Mouse (Mus musculus) myocyte (in vitro differentiated cells): ENCODE results near the gene Ugt1a6b. TPM values are rescaled to one million over a fixed set of nuclear protein-coding genes. Genes with fewer than 3 reads are reported as not detected.

Experiments
- H3K27me3 ChIP-seq: one replicate; pipeline ENCODE4 v1.6.1; 2011; ENCODE audit not compliant: control insufficient read depth, insufficient read depth, insufficient read length
- H3K36me3 ChIP-seq: one replicate; pipeline ENCODE4 v1.6.1; 2011; ENCODE audit not compliant: control insufficient read depth, insufficient read depth
- H3K4me2 ChIP-seq: one replicate; pipeline ENCODE4 v1.6.1; 2011; ENCODE audit warnings: low read depth, control low read depth
- H3K4me3 ChIP-seq: one replicate; pipeline ENCODE4 v1.5.1; 2011; ENCODE audit warnings: mild to moderate bottlenecking, control low read depth, moderate library complexity
- H3K79me2 ChIP-seq: one replicate; pipeline ENCODE4 v1.6.1; 2011; ENCODE audit not compliant: control insufficient read depth, insufficient read depth
- H3ac ChIP-seq: one replicate; pipeline ENCODE4 v1.6.1; 2011; ENCODE audit not compliant: control insufficient read depth, insufficient read length
- CEBPB ChIP-seq: IDR thresholded peaks from 2 replicates; pipeline ENCODE4 v1.6.1; 2011; ENCODE audit warnings: mild to moderate bottlenecking, moderate library complexity; ENCODE audit not compliant: poor library complexity, insufficient read depth, severe bottlenecking
- E2F4 ChIP-seq: IDR thresholded peaks from one replicate; pipeline ENCODE4 v1.6.1; 2011; ENCODE audit warnings: mild to moderate bottlenecking, control low read depth, moderate library complexity; ENCODE audit not compliant: insufficient read depth
- MAX ChIP-seq: IDR thresholded peaks from one replicate; pipeline ENCODE4 v1.6.1; 2011; ENCODE audit warnings: low read depth, mild to moderate bottlenecking, control low read depth
- MYOD1 ChIP-seq, 3 experiments: IDR thresholded peaks; one replicate each; pipeline ENCODE4 v1.6.1; 2011; ENCODE audit warnings: control low read depth in 2 of 3, low read depth in 2 of 3, mild to moderate bottlenecking in 2 of 3, moderate library complexity in 1 of 3; ENCODE audit not compliant: insufficient read length in 2 of 3, control insufficient read depth in 1 of 3
- MYOG ChIP-seq, 3 experiments: IDR thresholded peaks; one replicate each; pipeline ENCODE4 v1.6.1; 2011; ENCODE audit warnings: control low read depth in 2 of 3, low read depth in 2 of 3, mild to moderate bottlenecking in 2 of 3; ENCODE audit not compliant: insufficient read length in 2 of 3, control insufficient read depth in 1 of 3, insufficient read depth in 1 of 3
- POLR2A ChIP-seq: IDR thresholded peaks from one replicate; pipeline ENCODE4 v1.6.1; 2011; ENCODE audit warnings: low read depth, mild to moderate bottlenecking, control low read depth, moderate library complexity; ENCODE audit not compliant: insufficient read length
- POLR2AphosphoS2 ChIP-seq: IDR thresholded peaks from one replicate; pipeline ENCODE4 v1.6.1; 2011; ENCODE audit warnings: low read depth, control low read depth; ENCODE audit not compliant: insufficient read length
- REST ChIP-seq: IDR thresholded peaks from one replicate; pipeline ENCODE4 v1.6.1; 2011; ENCODE audit warnings: mild to moderate bottlenecking, control low read depth, moderate library complexity; ENCODE audit not compliant: insufficient read depth, insufficient read length
- SRF ChIP-seq: IDR thresholded peaks from one replicate; pipeline ENCODE4 v1.6.1; 2011; ENCODE audit warnings: low read depth; ENCODE audit not compliant: control insufficient read depth, insufficient read length
- TCF12 ChIP-seq: IDR thresholded peaks from one replicate; pipeline ENCODE4 v1.6.1; 2011; ENCODE audit warnings: mild to moderate bottlenecking, control low read depth; ENCODE audit not compliant: poor library complexity, insufficient read depth, severe bottlenecking
- TCF3 ChIP-seq: IDR thresholded peaks from one replicate; pipeline ENCODE4 v1.6.1; 2011; ENCODE audit warnings: low read depth, control low read depth; ENCODE audit not compliant: insufficient read length
- USF1 ChIP-seq: IDR thresholded peaks from one replicate; pipeline ENCODE4 v1.6.1; 2011; ENCODE audit warnings: low read depth, mild to moderate bottlenecking, control low read depth, moderate library complexity
- polyA plus RNA-seq: library from polyadenylated mRNA; unstranded; fragments of >200 nt; fragmentation: generic; extraction: Trizol; gene quantifications from one replicate; pipeline ENCODE4 v1.2.1, GENCODE M21; 2012; ENCODE audit warnings: missing spikeins

The Ugt1a6b gene
- polyA plus RNA-seq, 1 experiment = 0.04 TPM

DNA sequence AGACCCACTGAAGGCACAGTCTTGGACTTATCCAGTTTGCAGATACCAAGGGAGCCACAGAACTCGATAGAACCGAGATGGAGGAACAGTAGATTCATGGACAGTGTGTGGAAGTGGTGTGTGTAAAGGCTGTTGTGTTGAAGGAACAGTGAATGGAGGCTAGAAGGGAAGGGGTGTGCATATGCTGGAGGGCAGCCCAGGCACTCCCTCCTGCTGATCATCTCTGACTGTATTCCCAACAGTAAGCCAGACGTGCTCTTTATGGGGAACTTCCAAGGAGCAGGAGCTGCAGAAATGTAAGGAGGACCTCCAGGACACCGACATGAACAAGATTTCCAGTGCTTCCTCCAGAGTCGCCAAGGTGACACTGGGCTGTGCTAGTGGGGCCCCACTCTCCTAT, 147.0 kb downstream of the Ugt1a6b start:
- H3K4me2 ChIP-seq = no peak overlapping the region
- no peak overlapping the region for H3K4me3 ChIP-seq
- H3K36me3 ChIP-seq = no peaks in the 10 kb centered on the region
- no peak overlapping the region for H3ac ChIP-seq
- H3K79me2 ChIP-seq = no peaks in the 10 kb centered on the region
- TF ChIP-seq REST = no peak
- no peak for TF ChIP-seq MAX
- no peak for TF ChIP-seq MYOD1 (IDR thresholded peaks at IDR 0.05; ENCODE audit: control insufficient read depth in 1 of 3, insufficient read length in 2 of 3, low read depth in 2 of 3)
- H3K27me3 ChIP-seq = peaks cover 8% of the 10 kb centered on the region

DNA sequence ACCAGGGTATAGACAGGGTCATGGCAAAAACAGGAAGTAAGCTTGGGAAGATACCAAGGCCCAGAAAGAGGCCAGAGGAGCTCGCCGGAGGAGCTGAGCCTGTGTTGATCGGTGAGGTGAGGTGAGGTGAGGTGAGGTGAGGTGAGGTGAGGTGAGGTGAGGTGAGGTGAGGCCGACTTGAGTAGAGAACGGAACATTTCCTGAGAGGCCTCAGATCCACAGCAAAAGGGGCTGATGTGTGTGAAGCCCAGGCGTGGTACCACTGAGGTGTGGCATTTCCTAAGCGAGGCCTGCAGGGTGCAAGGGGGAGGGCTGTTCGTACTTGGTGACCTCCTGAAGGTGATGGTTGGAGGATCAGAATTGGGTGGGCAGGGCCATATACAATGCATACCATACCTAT, 150.1 kb downstream of the Ugt1a6b start:
- Histone ChIP-seq H3K79me2 (no peaks in the 10 kb centered on the region), H3ac (no peak overlapping the region), H3K36me3 (no peaks in the 10 kb centered on the region), H3K27me3 (peaks cover 8% of the 10 kb centered on the region), H3K4me3 (no peak overlapping the region), H3K4me2 (no peak overlapping the region)
- no peak for TF ChIP-seq E2F4
- TF ChIP-seq TCF3 = no peak
- TF ChIP-seq SRF = no peak
- no peak for TF ChIP-seq MYOG (IDR thresholded peaks at IDR 0.05; ENCODE audit: control insufficient read depth in 1 of 3, insufficient read depth in 1 of 3, insufficient read length in 2 of 3, low read depth in 2 of 3)
- TF ChIP-seq TCF12 = no peak
- no peak for TF ChIP-seq MAX
- no peak for TF ChIP-seq CEBPB
- TF ChIP-seq REST = no peak
- no peak for TF ChIP-seq USF1
- no peak for TF ChIP-seq POLR2A
- no peak for TF ChIP-seq POLR2AphosphoS2
- TF ChIP-seq MYOD1 (IDR thresholded peaks at IDR 0.05; ENCODE audit: control insufficient read depth in 1 of 3, insufficient read length in 2 of 3, low read depth in 2 of 3) = no peak

DNA sequence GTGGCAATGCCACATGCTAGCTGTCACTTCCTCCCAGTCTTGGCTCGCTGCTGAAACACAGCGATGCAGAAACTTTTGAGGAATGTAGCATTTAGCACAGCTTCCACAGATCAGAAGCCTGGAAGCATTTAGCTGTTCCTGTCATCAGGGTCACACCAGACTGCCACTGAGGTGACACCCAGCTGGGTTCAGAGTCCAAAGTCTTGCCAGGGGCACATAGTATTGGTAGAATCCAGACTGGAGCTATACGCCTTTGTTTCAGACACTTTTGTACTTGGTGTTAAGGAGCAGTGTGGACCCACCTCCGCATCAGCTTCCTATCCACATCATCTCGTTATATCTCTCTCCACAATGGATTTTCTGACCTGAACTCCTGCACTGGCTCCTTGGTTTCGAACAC, 150.5 kb downstream of the Ugt1a6b start:
- Histone ChIP-seq H3K79me2 (no peaks in the 10 kb centered on the region), H3K4me2 (no peak overlapping the region), H3K27me3 (peaks cover 8% of the 10 kb centered on the region), H3K4me3 (no peak overlapping the region), H3ac (no peak overlapping the region), H3K36me3 (no peaks in the 10 kb centered on the region)
- no peak for TF ChIP-seq MAX
- TF ChIP-seq MYOD1 (IDR thresholded peaks at IDR 0.05; ENCODE audit: control insufficient read depth in 1 of 3, insufficient read length in 2 of 3, low read depth in 2 of 3) = no peak
- no peak for TF ChIP-seq REST
- no peak for TF ChIP-seq POLR2A

DNA sequence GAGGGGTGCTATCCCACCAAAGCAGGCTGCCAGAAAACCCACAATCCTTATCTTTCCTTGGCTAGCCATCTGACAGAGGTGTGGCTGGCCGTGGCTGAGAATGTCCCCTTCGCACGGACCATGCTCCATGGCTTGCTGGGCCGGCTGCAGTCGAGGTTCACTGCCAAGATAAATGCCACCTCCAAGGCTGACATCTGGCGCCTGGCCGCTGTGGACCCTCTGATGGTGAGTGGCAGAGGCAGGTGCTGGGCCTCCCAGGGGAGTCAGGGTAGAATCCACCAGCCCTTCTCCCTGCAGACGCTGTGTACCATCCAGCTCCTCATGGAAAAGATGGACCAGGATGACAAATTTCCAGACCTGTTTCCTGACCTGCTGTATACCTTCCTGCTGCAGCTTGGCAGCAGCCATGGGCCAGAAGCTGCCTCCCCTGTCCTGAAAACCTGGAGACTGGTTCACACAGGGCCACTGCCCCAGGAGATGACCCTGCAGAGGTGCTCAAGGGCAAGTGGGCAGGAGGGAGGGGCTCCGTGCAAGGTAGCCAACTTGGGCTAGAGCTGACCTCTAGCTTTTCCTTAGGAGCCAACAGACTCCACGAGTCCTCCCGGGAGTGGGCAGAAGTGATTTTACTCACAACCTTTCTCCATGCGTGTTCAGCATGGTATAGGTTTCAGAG, 151.9 kb downstream of the Ugt1a6b start:
- TF ChIP-seq REST (no peak), POLR2A (no peak), POLR2AphosphoS2 (no peak), SRF (no peak), USF1 (no peak), TCF3 (no peak), TCF12 (peak; percentile 63), MAX (no peak)
- Histone ChIP-seq H3K79me2 (no peaks in the 10 kb centered on the region), H3K36me3 (no peaks in the 10 kb centered on the region), H3K4me2 (peak overlapping the region; percentile 0), H3K4me3 (no peak overlapping the region), H3K27me3 (peaks cover 5% of the 10 kb centered on the region), H3ac (no peak overlapping the region)

DNA sequence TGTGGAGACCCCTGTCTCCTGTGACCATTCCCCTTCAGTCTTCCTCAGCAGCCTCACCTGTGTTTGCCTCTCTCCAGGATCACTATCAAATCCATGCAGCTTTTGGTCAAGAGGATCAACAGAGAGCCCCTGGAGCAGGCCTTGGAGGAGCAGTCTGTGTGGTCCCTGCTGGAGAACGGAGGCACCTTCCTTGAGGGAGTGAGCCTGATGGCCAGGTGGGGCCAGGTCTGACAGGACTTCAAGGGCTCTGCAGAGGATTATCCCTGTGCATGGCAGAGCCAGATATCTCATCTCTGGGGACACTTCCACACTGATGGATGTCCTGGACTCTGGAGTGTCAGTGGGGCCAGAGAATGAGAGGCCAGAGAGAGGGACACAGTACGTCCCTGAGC, 152.4 kb downstream of the Ugt1a6b start:
- Histone ChIP-seq H3K4me3 (no peak overlapping the region), H3ac (no peak overlapping the region), H3K79me2 (no peaks in the 10 kb centered on the region), H3K27me3 (peaks cover 4% of the 10 kb centered on the region), H3K36me3 (no peaks in the 10 kb centered on the region), H3K4me2 (no peak overlapping the region)
- TF ChIP-seq USF1 = no peak
- no peak for TF ChIP-seq TCF3
- TF ChIP-seq TCF12 = no peak
- TF ChIP-seq POLR2AphosphoS2 = no peak
- no peak for TF ChIP-seq CEBPB
- TF ChIP-seq MYOD1 (IDR thresholded peaks at IDR 0.05; ENCODE audit: control insufficient read depth in 1 of 3, insufficient read length in 2 of 3, low read depth in 2 of 3) = no peak
- TF ChIP-seq E2F4 = no peak
- TF ChIP-seq MAX = no peak
- no peak for TF ChIP-seq POLR2A
- no peak for TF ChIP-seq REST
- TF ChIP-seq SRF = no peak
- TF ChIP-seq MYOG (IDR thresholded peaks at IDR 0.05; ENCODE audit: control insufficient read depth in 1 of 3, insufficient read depth in 1 of 3, insufficient read length in 2 of 3, low read depth in 2 of 3) = no peak
